Mouse (Mus musculus) frontal cortex, postnatal 10 days (tissue): ENCODE measurements around the gene Lgals7.

ENCODE experiments used
- DNase-seq, 2 experiments: peaks; one replicate each; pipeline ENCODE4 v3.0.0; 2022; ENCODE audit warnings: low spot score in 2 of 2, mixed read lengths in 1 of 2

The Lgals7 gene

GRCm38 (mm10) chr7:28863540-28863939 is at the start of gene Lgals7:
Gene Lgals7, plus strand, starts transcription at chr7:28863853.
- DNase-seq: no peak

DNA sequence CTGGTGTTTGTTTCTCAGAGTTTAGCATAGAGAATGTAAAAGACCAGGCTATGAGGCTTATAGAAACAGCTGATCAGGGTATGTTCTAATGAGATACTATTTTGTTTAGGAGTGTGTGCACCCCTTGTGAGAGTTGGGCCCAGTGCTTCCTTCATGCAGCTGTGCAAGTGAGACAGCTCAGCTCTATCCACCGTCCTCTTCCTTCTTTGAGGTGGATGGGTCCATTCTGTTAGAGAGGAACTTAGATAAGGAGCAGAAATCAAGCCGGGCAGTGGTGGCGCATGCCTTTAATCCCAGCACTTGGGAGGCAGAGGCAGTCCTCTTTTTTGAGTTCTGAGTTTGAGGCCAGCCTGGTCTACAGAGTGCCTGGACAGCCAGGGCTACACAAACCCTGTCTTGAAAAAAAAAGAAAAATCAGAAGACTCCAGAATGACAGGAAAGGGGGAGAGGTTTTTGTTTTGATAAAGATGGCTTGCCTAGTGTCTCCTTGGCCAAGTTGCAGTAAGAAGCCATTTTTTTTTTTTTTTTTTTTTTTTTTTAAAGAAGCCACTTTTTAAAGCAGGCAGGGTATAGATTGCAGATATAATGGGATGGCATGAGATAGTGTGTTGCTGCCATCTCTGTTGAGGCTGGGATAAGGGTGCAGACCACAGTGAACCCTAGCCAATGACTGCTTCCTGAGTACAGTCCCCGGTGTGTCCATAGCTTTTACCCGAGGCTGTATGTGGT is 49.2 kb upstream of the Lgals7 start:
- DNase-seq: no peak

GRCm38 (mm10) chr7:28815230-28815629 is 48.4 kb upstream of the Lgals7 start:
- no peak for DNase-seq

GRCm38 (mm10) chr7:28816201-28816600 is 47.5 kb upstream of the Lgals7 start:
- no peak for DNase-seq

- DNase-seq: no peak
These were observed 46.7 kb upstream of the Lgals7 start for GRCm38 (mm10) chr7:28816920-28817319.

GRCm38 (mm10) chr7:28817524-28817923 is 46.1 kb upstream of the Lgals7 start:
- DNase-seq: no peak

DNA sequence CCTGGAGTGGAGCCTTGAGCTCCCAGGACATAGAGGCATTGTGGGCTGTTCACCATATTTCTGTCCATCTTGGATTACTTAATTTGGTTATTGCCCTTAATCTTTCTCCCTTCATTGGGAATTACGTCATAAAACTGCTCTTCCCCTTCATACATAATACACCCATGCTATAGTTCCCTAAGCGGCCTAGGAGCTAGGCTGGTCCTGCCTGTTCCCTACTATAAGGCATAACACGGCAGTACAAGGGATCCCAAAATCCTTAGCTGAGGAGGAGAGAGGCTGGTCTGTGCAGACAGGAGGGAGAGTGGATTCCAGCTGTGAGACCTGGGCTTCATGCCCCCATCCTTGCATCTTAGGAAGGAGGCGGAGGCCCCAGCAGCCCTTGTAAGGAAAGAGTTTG is 45.7 kb upstream of the Lgals7 start:
- DNase-seq: no peak

GRCm38 (mm10) chr7:28818436-28818835 is 45.2 kb upstream of the Lgals7 start:
- DNase-seq: peak in 1 of 2 experiments; percentile 21

DNA sequence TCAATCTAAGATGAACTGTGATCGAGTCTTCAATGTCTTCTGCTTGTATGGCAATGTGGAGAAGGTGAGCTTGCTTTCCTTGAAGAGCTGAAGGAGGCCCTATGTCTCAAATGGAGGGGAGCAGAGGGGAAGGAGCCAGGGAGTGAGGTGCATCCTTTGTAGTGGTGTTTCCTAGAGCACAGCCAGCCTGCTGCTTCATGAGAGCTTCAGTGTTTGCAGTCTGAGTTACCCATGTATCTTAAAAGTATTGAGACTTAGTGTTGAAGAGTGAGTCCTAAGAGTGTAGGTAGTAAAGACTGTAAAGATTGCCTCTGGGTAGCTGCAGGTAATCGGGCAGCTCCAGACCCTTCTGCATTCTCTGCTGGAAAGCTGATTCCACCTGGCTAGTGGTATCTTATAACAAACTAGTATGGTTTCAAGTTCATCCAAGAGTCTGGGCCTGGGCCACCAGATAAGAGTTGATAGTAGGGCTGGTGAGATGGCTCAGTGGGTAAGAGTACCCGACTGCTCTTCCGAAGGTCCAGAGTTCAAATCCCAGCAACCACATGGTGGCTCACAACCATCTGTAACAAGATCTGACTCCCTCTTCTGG is 44.7 kb upstream of the Lgals7 start:
- no peak for DNase-seq

GRCm38 (mm10) chr7:28819571-28819970 is 44.1 kb upstream of the Lgals7 start:
- no peak for DNase-seq

- DNase-seq: no peak
These were observed 43.0 kb upstream of the Lgals7 start for GRCm38 (mm10) chr7:28820358-28821260.

DNA sequence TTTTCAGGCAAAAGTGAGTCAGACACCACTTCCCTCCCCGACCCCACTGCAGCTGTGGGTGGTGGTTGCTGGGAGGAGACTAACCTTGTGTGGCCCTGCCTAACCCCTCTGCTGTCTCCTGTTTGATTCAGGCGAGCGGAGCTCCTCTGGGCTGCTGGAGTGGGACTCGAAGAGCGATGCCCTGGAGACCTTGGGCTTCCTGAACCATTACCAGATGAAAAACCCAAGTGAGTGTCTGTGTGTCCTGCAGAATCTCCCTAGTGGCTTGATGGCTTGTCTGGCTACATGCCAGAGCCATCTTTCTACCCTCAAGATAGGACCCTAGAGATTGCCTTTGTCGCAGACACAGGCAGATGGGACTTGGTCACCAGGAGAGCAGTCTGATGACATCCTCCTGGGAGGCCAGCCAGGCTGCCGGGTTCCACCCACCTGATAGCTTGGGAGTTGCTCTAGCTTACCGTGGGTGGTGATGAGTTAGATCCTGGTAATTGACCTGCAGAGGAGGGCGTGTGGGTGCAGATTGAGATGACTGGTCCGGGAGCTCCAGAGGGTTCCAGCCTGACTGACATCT is 42.3 kb upstream of the Lgals7 start:
- DNase-seq: peak in 1 of 2 experiments; percentile 24

GRCm38 (mm10) chr7:28822556-28822955 is 41.1 kb upstream of the Lgals7 start:
- no peak for DNase-seq

DNA sequence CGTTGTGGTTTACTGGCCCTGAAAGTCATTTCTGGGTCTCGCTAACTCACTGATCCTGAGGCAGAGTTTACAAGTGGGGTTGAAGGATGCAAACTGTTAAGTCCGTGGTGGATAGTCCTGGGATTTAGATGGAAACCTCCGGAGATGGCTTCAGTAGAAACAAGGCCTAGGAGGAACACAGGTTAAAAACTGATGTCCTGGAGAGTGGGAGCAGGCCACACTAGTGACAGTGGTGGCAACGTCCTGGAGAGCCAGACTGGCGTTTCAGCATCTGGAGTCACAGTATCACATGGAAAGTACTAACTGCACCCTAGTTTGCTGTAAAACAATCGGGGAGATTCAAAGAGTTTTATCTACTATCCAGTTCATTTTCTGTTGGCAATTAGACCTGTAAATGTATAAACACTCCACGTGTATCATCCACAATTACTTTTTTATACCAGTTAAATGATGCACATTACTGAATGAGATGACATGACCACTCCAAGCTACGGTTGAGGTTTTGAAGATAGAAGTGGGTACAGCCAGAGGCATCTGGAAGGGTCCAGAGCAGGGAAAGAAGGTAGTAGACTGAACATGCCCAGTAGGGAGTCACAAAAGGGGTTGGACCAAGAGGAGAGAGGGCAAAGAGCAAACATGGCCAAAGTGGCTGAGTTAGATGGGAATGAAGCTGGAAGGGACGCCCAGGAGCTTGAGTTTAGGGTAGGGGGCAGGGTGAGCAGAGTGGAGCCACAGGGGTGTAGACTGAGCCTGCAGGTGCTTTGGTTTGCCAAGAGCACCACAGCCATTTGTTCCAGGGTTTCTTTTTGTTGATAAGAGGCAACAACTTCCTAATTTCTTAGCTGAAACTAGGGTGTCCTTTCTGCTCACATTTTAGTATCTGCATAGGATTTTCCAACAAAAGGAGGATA is 40.4 kb upstream of the Lgals7 start:
- no peak for DNase-seq

DNA sequence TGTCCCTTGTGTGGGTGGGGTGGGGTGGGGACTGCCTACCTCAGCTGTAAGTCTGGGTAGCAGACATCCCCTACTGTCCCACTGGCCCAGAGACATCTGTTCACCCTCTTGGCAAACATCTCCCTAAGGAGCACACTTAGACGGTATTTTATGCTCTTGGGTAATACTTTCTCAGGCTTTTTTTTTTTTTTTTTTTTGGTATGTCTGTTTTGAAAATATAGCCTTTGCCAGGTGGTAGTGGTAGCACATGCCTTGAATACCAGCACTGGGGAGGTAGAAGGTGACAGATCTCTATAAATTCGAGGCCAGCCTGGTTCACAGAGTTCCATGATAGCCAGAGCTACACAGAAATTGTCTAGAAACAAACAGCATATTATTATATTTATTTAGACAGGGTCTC is 39.7 kb upstream of the Lgals7 start:
- DNase-seq: no peak

GRCm38 (mm10) chr7:28824941-28825685 is 38.5 kb upstream of the Lgals7 start, which contains the start of gene Ech1:
Gene Ech1, plus strand, starts transcription at chr7:28825217.
- peak; percentile 84 to 89 for DNase-seq

- DNase-seq: peak in 1 of 2 experiments; percentile 22
These were observed 37.8 kb upstream of the Lgals7 start for GRCm38 (mm10) chr7:28825686-28826401.

DNA sequence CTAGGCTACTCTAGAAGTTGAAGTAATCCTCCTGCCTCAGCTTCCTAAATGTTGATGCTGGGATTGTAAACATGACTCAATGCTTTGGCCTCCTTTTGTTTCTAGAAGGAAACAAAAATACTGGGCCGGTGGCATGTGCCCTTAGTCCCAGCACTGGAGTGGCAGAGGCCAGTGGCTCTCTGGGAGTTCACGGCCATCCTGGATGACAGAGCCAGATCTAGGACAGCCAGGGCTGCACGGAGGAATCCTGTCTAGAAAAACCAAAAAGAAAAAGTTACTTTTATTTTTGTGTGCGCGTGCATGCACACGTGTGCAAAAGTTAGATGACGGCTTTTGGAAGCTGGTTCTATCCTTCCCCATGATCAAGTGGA is 37.3 kb upstream of the Lgals7 start:
- DNase-seq: no peak

DNA sequence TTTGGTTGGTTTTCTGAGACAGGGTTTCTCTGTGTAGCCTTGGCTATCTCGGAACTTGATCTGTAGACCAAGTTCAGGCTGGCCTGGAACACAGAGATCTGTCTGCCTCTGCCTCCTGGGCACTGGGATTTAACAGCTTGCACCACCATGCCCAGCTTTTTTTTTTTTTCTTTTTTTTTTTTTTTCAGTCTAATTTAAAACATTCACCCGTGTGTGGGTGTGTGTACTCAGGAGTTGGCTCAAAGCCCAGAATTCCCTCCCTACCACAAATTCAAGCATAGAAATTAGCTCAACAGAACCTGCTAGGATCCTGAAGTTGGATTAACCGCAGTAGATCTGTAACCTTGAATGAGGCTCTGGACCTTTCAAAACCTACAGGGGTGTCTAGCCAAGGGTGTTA is 36.3 kb upstream of the Lgals7 start:
- no peak for DNase-seq

GRCm38 (mm10) chr7:28829821-28830220 is 33.8 kb upstream of the Lgals7 start:
- no peak for DNase-seq
